Mouse (Mus musculus) liver, adult 2 months (tissue): ENCODE results near the gene Hormad2.

Experiments used
- CTCF ChIP-seq: fragments of 200-500 bp; IDR thresholded peaks from 2 replicates; pipeline ENCODE4 v1.5.1; 2011; ENCODE audit warnings: low read depth, low read length, control low read depth
- POLR2A ChIP-seq: fragments of 200-500 bp; IDR thresholded peaks from 2 replicates; pipeline ENCODE4 v1.6.1; 2011; ENCODE audit warnings: low read length, control low read depth; ENCODE audit not compliant: insufficient read depth; ENCODE audit errors: extremely low read depth

- TF ChIP-seq POLR2A = no peak
- no peak for TF ChIP-seq CTCF
Measured at GRCm38 (mm10) chr11:4482641-4483040, 41.7 kb upstream of the Hormad2 start.
